Mouse (Mus musculus) stomach, postnatal 0 days (tissue): ENCODE measurements around the gene Myt1l.

Experiments
- CTCF ChIP-seq: IDR thresholded peaks from 2 replicates; pipeline ENCODE4 v1.5.1; 2016; ENCODE audit warnings: antibody characterized with exemption, low read depth, mild to moderate bottlenecking, moderate library complexity
- EP300 ChIP-seq: optimal IDR thresholded peaks from 2 replicates; pipeline ENCODE3; 2016; ENCODE audit warnings: antibody characterized with exemption

DNA sequence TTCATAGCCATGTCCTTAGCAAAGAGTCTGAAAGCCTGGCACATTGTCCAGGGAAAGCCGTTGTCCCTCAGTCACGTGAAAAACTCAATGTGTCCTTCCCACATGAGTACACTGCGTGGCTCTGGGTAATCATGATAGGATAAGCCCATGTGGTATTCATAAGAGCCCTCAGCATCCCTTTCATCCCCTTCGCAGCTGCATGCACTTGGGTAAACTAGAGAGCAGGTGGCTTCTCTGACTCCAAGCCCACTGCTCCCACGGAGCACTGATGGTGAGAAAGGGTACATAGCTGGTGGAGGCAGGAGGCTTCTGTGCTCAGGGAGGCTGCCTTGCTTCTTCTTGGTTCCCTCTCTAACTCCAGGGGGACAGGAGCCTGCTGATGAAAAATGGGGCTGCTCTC, 76.9 kb downstream of the Myt1l start:
- no peak for TF ChIP-seq CTCF
- TF ChIP-seq EP300 = no peak
